Mouse (Mus musculus) olfactory bulb, adult 2 months (tissue): Measurements from ENCODE around the gene Wwc2. TPM values are rescaled to one million over a fixed set of nuclear protein-coding genes. Genes with fewer than 3 reads are reported as not detected.

ENCODE experiments used
- H3K27ac ChIP-seq: fragments of 200-500 bp; 2 replicates; pipeline ENCODE4 v1.5.1; 2012; ENCODE audit warnings: low read depth, low read length; ENCODE audit not compliant: insufficient read depth
- H3K4me1 ChIP-seq: fragments of 200-500 bp; 2 replicates; pipeline ENCODE4 v1.6.1; 2012; ENCODE audit warnings: low read length; ENCODE audit not compliant: control insufficient read depth, insufficient read depth
- H3K4me3 ChIP-seq: fragments of 200-500 bp; 2 replicates; pipeline ENCODE4 v1.5.1; 2012; ENCODE audit warnings: mild to moderate bottlenecking, low read depth, low read length, moderate library complexity; ENCODE audit not compliant: insufficient read depth
- CTCF ChIP-seq: fragments of 200-500 bp; IDR thresholded peaks from 2 replicates; pipeline ENCODE4 v1.5.1; 2012; ENCODE audit warnings: low read depth, mild to moderate bottlenecking, low read length, moderate library complexity; ENCODE audit not compliant: insufficient read depth
- POLR2A ChIP-seq: fragments of 200-500 bp; IDR thresholded peaks from 2 replicates; pipeline ENCODE4 v1.6.1; 2012; ENCODE audit warnings: mild to moderate bottlenecking, low read depth, low read length, moderate library complexity; ENCODE audit not compliant: insufficient read depth
- WGBS: fragments of 180-500 bp; shearing (Covaris S2); methylation state at CpG from one replicate; pipeline ENCODE4 v1.1.7; 2018; 5-methylcytosine and 5-hydroxymethylcytosine counted together
- polyA plus RNA-seq: library from polyadenylated mRNA; stranded (reverse); fragments of >200 nt; gene quantifications from 2 replicates; pipeline ENCODE4 v1.2.4, GENCODE M21; 2012; ENCODE audit warnings: low replicate concordance; ENCODE audit not compliant: missing spikeins, insufficient read depth, insufficient read length

The Wwc2 gene
- polyA plus RNA-seq, 1 experiment: not detected

DNA sequence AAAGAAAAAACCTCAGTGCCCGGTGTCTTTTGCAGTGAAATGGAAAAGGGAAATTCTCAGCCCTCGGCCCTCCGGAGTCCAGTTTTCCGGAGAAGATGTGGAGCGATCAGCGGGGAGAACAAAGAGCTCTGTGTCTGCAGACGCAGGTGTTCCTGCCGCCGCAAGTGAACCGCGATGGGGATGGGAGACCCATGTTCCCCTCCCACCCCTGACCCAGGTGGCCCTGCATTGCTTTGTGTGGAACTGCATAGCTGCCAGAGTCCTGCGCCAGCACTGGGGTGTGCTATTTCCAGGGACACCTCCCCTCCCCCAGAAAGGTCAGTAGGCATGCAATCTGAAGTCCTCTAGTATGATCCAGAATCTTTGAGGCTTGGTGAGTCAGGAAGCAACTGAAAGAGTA, 179.5 kb downstream of the Wwc2 start:
- WGBS: 75% methylated on average over 12 of the region's 12 CpGs
- H3K4me3 ChIP-seq: no peak overlapping the region
- H3K4me1 ChIP-seq: no peaks in the 10 kb centered on the region
- TF ChIP-seq CTCF (no peak), POLR2A (no peak)
- H3K27ac ChIP-seq: no peak overlapping the region

DNA sequence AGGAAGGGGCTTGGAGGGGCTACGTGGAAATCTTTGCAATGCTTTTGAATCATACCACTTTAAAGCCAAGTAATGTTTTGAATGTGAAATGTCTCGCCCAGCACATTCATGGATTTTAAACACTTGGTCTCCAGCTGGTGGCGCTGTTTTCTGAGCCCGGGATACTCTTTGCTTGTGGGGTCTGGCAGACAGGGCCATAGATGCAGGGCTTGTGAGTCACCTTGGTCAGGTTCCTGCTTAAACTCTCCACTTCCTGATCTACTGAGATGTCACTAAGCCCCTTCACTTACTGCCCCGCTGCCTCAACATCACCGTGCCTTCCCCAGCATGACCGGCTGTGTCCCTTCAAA, 180.1 kb downstream of the Wwc2 start:
- WGBS: 84% methylated on average over 7 of the region's 7 CpGs
- TF ChIP-seq CTCF (no peak), POLR2A (no peak)
- H3K4me1 ChIP-seq: no peaks in the 10 kb centered on the region
- H3K4me3 ChIP-seq: no peak overlapping the region
- H3K27ac ChIP-seq: no peak overlapping the region

DNA sequence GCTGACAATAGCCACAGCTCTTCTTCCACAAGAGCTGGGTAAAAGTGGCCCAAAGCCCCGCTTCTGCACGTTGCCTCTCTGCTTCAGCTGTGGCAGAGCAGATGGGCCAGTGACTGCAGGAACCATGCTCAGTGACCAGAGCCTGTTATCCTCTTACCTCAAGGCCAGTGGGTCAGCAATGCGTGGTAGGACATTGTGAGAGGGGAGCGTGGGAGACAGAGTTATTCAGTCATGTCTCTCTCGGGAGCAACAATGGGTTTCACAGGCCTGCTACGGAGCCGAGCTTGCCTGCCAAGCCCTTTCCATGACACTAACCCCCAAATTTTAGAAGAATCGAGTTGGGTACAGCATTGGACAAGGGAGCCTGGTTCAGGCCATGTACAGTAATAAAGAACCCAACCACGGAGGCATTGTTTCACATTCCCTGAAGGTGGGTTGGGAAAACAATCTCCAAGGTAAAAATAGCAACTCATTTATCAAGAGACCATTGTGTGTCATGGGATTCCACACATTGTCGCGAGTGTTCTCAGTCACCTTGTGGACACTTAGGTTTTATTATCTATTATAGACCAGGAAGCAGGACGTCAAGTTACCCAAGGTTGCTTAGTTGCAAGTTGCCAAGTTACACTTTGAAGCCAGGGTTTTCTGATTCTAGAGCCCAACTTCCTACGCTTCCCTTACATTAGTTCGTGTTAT, 180.6 kb downstream of the Wwc2 start:
- Histone ChIP-seq H3K27ac (no peak overlapping the region), H3K4me3 (no peak overlapping the region), H3K4me1 (no peaks in the 10 kb centered on the region)
- TF ChIP-seq POLR2A (no peak), CTCF (no peak)
- 87% methylated on average over 14 of the region's 14 CpGs for WGBS

DNA sequence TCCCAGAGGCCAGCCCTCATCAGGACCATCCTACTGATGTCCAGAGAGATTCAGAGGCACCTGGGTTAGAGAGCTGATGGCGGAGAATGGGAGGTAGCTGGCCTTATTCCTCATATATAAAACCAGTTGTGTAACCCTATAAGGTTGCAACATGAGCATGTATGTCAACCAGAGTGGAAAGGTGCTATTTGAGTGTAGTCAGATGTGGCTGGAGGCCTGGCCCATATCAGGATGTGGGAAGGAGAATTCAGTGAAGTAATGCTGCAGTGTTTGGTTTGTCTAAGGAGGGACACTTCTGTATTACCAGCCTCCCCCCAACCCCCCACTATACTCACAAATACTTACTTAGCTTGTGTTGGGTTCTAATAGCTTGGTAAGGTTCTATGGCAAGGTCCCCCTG, 186.5 kb downstream of the Wwc2 start:
- TF ChIP-seq CTCF (no peak), POLR2A (no peak)
- Histone ChIP-seq H3K27ac (no peak overlapping the region), H3K4me3 (no peak overlapping the region), H3K4me1 (no peaks in the 10 kb centered on the region)
- 96% methylated on average over 1 of the region's 1 CpGs for WGBS

DNA sequence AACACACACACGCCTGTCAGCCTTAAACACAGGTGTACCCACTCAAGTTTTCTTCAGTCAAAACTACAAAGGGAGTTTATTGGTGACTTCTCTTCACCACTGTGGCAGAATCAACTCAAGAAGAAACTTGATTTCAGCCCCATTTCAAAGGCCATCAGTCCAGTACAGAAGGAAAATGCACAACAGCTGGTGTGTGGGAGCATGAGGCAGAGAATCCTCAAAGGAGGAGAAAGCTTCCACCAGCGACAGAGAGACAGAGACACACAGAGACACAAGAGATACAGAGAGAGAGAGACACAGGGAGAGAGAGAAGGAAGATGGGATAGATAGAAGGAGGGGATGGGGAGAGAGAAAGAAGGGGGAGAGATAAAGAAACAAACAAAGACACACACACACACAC, 188.4 kb downstream of the Wwc2 start:
- Histone ChIP-seq H3K4me1 (no peaks in the 10 kb centered on the region), H3K4me3 (no peak overlapping the region), H3K27ac (no peak overlapping the region)
- 83% methylated on average over 2 of the region's 2 CpGs for WGBS
- TF ChIP-seq CTCF: no peak
- no peak for TF ChIP-seq POLR2A

DNA sequence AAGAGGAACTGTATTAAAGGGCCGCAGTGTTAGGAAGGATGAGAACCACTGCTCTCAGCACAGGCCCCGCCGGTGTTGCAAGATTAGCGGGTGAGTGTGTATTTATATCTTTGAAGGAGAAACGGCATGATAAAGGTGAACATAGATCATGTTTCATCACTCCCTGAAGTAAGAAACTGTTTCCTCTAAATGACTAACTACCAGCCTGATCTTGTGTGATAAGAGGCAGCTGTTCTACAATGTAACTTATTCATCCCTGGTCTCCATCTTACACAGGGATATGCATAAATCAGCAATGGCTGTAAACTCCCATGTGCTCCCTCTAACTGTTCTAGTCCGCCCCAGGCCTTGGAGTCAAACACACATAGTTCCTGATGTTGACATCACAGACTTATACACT, 191.3 kb downstream of the Wwc2 start:
- WGBS: 87% methylated on average over 6 of the region's 6 CpGs
- H3K4me3 ChIP-seq: no peak overlapping the region
- no peaks in the 10 kb centered on the region for H3K4me1 ChIP-seq
- no peak overlapping the region for H3K27ac ChIP-seq
- TF ChIP-seq POLR2A: no peak

DNA sequence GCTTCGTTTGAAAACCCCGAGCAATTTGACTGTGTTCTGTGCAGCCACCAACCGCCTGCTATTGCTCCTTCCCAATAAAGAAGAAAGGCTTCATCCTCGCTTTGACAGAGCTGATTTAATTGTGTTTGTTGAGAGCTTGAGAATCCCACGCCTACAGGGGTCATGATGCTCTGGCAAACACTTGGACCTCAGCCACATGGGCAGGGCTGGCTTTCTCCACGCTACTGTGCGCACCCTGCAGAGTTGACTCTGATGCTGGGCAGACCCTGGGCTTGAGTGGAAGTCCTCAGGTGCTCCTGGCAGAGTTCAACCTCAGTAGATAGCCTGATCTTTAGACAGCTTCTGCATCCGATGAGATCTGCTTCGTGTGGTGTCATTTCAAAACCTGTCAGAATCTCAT, 198.7 kb downstream of the Wwc2 start:
- no peak overlapping the region for H3K4me3 ChIP-seq
- WGBS: 71% methylated on average over 9 of the region's 9 CpGs
- H3K27ac ChIP-seq: no peak overlapping the region
- no peak for TF ChIP-seq CTCF
- TF ChIP-seq POLR2A: no peak
- no peaks in the 10 kb centered on the region for H3K4me1 ChIP-seq

DNA sequence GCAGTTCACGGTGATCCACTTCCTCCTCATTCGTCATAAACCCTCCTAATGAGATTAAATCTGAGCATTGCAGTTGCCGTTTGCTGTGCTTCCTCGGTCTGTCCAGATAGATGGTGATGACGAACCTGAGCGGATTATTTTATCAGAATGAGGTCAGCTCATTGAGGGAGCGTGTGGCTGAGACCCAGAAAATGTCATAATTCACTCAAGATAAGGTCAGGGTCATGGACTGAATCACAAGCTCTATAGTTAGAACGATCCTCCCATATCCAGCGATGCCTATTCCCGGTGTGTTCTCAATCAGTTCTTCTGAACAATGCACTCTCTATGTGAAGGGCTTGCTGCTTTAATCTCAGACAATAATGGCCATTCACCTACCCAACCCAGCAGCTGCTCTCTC, 203.0 kb downstream of the Wwc2 start:
- TF ChIP-seq CTCF: no peak
- no peak for TF ChIP-seq POLR2A
- Histone ChIP-seq H3K27ac (no peak overlapping the region), H3K4me1 (no peaks in the 10 kb centered on the region), H3K4me3 (no peak overlapping the region)
- 46% methylated on average over 10 of the region's 10 CpGs for whole genome bisulfite sequencing

DNA sequence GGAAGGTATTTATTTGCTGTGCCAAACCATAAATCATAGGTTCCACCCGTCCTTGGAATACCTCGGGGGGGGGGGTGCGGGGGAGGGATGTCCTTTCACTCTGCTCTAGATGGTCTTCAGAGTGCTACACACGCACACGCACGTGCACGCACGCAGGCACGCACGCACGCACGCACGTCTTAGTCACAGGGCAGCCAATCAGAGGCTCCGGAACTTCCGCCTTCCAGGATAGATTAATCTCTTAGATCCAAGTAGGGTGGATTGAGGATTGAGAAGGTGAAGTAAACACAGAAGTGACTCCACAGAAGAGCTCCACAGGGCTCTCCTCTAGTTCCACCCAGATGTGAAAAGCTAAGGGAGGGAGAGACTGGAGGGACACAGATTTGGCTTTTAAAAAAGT, 204.4 kb downstream of the Wwc2 start:
- Histone ChIP-seq H3K27ac (no peak overlapping the region), H3K4me3 (no peak overlapping the region), H3K4me1 (no peaks in the 10 kb centered on the region)
- 96% methylated on average over 15 of the region's 15 CpGs for WGBS
- TF ChIP-seq CTCF (no peak), POLR2A (no peak)

DNA sequence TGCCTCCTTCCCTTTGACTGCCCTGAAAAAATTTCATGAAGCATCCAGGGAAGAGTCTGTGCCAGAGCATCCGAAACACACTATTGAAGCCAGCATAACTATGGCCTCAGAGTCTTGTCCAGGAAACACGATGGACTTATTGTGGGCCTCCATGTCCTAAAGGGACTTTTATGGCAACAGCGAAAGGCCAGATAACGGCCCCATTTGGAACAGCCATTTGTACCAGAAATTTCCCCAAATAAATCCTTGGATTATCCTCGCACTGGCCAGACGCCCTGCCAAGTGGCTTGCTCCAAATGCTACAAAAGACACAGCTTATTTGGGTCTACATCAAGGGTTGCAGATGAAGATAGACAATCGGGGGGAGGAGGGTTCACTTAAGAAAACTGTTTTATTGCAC, 206.3 kb downstream of the Wwc2 start:
- WGBS: 67% methylated on average over 7 of the region's 7 CpGs
- Histone ChIP-seq H3K4me1 (no peaks in the 10 kb centered on the region), H3K4me3 (no peak overlapping the region), H3K27ac (no peak overlapping the region)
- TF ChIP-seq POLR2A (no peak), CTCF (no peak)
